Comparison of ENCODE assay signal across 1 mouse cellular context in genomic region chr8:84840248-84840999, GRCm38 (mm10).
TF ChIP-seq lines count a peak whose summit lies in the region.

Rad23a (minus strand) TSS chr8:84840665.

TF ChIP-seq in MEL, 35 proteins besides CTCF, POLR2A, EP300 and RAD21 (continued from another document):
- peak; percentile 30; the same call in 1 of the 2 replicates for TF ChIP-seq MYB (IDR thresholded peaks at IDR 0.05; ENCODE audit: low read depth, low read length)
- peak; percentile 66 for TF ChIP-seq SIN3A (IDR thresholded peaks at IDR 0.05; ENCODE audit: low read length)
- no peak for TF ChIP-seq USF1 (IDR thresholded peaks at IDR 0.05; ENCODE audit: low read depth, low read length)
- TF ChIP-seq BHLHE40 (IDR thresholded peaks at IDR 0.05; ENCODE audit: borderline replicate concordance, low read depth, low read length) = no peak; the same call in 1 of the 2 replicates
